Mouse (Mus musculus): Measurements from ENCODE around the gene Rras2.

GRCm38 (mm10) chr7:114041349-114041748, 76.2 kb downstream of the Rras2 start:
- TF ChIP-seq ZNF384 (IDR thresholded peaks at IDR 0.05; ENCODE audit: low read depth, low read length) (no peak), MAFK (IDR thresholded peaks at IDR 0.05; ENCODE audit: insufficient read depth, low read depth, low read length) (no peak), ZC3H11A (IDR thresholded peaks at IDR 0.05; ENCODE audit: borderline replicate concordance, low read depth, low read length) (no peak), CHD2 (IDR thresholded peaks at IDR 0.05; ENCODE audit: low read depth, low read length) (no peak)
